Mouse (Mus musculus): ENCODE data around the gene Ipmk. TPM values are rescaled to one million over a fixed set of nuclear protein-coding genes. Genes with fewer than 3 reads are reported as not detected.
A peak's percentile ranks its signal among the peaks of the same experiment; 100 is the strongest.

Ipmk gene
- 18.8 and 20.1 TPM in 2 replicates for polyA plus RNA-seq (2015; fragmentation: Nextera tagmentation; extraction: Ambion mirVana)

- Histone ChIP-seq H3K9ac (replicated peaks; ENCODE audit: low read depth, low read length) (peak within 1 kb of the TSS; percentile 84), H3K36me3 (ENCODE audit: control insufficient read depth, insufficient read depth) (no peaks in the 10 kb centered on the region), H3K4me1 (replicated peaks; ENCODE audit: control insufficient read depth, insufficient read depth, low read length) (peaks cover 32% of the 10 kb centered on the region), H3K27me3 (replicated peaks; ENCODE audit: control insufficient read depth, insufficient read depth, low read length) (no peaks in the 10 kb centered on the region), H3K4me2 (ENCODE audit: low read length) (peak within 1 kb of the TSS; percentile 73), H3K9me3 (ENCODE audit: control insufficient read depth, low read length) (no peaks in the 10 kb centered on the region), H3K27ac (ENCODE audit: low read length) (peak within 1 kb of the TSS; percentile 78), H3K4me3 (replicated peaks; ENCODE audit: low read length) (peak within 1 kb of the TSS; percentile 82)
- ATAC-seq, result peak; percentile 90
- 0% methylated on average over 49 of the region's 49 CpGs for WGBS
Observed at GRCm38 (mm10) chr10:71347509-71347949, at the start of gene Ipmk. Gene Ipmk (plus strand): TSS chr10:71347763.

DNA sequence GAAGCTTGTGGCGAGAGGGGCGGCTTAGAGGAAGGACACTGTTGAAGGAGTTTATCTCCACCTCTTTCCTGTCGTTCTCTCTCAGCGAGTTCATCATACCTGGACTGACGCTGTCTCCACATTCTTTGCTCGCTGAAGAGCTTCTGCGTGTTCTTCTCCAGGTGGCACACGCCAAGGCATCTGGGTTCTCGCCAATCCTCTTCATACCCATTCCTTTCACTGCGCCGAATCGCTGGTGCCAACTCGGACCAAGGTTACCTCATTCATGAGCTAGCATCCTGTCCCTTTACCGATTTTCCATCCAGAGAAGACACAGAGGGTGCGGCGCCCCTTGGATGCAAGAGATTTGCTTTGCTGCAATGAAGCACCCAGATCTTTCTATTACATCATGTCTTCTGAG, 47.4 kb upstream of the Ipmk start:
- no peak overlapping the region for H3K4me2 ChIP-seq (ENCODE audit: low read length)
- no peak overlapping the region for H3K27ac ChIP-seq (ENCODE audit: low read length)
- no peaks in the 10 kb centered on the region for H3K4me1 ChIP-seq (replicated peaks; ENCODE audit: control insufficient read depth, insufficient read depth, low read length)
- no peaks in the 10 kb centered on the region for H3K36me3 ChIP-seq (ENCODE audit: control insufficient read depth, insufficient read depth)
- H3K9ac ChIP-seq (replicated peaks; ENCODE audit: low read depth, low read length), result no peak overlapping the region
- no peak overlapping the region for H3K4me3 ChIP-seq (replicated peaks; ENCODE audit: low read length)
- no peaks in the 10 kb centered on the region for H3K27me3 ChIP-seq (replicated peaks; ENCODE audit: control insufficient read depth, insufficient read depth, low read length)
- no peak for ATAC-seq
- 84% methylated on average over 16 of the region's 16 CpGs for WGBS
- no peaks in the 10 kb centered on the region for H3K9me3 ChIP-seq (ENCODE audit: control insufficient read depth, low read length)

GRCm38 (mm10) chr10:71302490-71302889, 45.1 kb upstream of the Ipmk start:
- Histone ChIP-seq H3K4me2 (ENCODE audit: low read length) (no peak overlapping the region), H3K9ac (replicated peaks; ENCODE audit: low read depth, low read length) (no peak overlapping the region), H3K9me3 (ENCODE audit: control insufficient read depth, low read length) (no peaks in the 10 kb centered on the region), H3K27me3 (replicated peaks; ENCODE audit: control insufficient read depth, insufficient read depth, low read length) (no peaks in the 10 kb centered on the region), H3K4me3 (replicated peaks; ENCODE audit: low read length) (no peak overlapping the region), H3K4me1 (replicated peaks; ENCODE audit: control insufficient read depth, insufficient read depth, low read length) (no peaks in the 10 kb centered on the region), H3K27ac (ENCODE audit: low read length) (no peak overlapping the region), H3K36me3 (ENCODE audit: control insufficient read depth, insufficient read depth) (no peaks in the 10 kb centered on the region)
- ATAC-seq, result no peak
- 24% methylated on average over 5 of the region's 5 CpGs for WGBS

GRCm38 (mm10) chr10:71306190-71306589, 41.4 kb upstream of the Ipmk start:
- ATAC-seq, result no peak
- H3K9ac ChIP-seq (replicated peaks; ENCODE audit: low read depth, low read length), result no peak overlapping the region
- no peak overlapping the region for H3K27ac ChIP-seq (ENCODE audit: low read length)
- no peaks in the 10 kb centered on the region for H3K36me3 ChIP-seq (ENCODE audit: control insufficient read depth, insufficient read depth)
- H3K4me2 ChIP-seq (ENCODE audit: low read length), result peak overlapping the region; percentile 39; the same call in 1 of the 2 replicates
- 29% methylated on average over 6 of the region's 6 CpGs for WGBS
- no peaks in the 10 kb centered on the region for H3K4me1 ChIP-seq (replicated peaks; ENCODE audit: control insufficient read depth, insufficient read depth, low read length)
- H3K27me3 ChIP-seq (replicated peaks; ENCODE audit: control insufficient read depth, insufficient read depth, low read length), result no peaks in the 10 kb centered on the region
- no peaks in the 10 kb centered on the region for H3K9me3 ChIP-seq (ENCODE audit: control insufficient read depth, low read length)
- no peak overlapping the region for H3K4me3 ChIP-seq (replicated peaks; ENCODE audit: low read length)

DNA sequence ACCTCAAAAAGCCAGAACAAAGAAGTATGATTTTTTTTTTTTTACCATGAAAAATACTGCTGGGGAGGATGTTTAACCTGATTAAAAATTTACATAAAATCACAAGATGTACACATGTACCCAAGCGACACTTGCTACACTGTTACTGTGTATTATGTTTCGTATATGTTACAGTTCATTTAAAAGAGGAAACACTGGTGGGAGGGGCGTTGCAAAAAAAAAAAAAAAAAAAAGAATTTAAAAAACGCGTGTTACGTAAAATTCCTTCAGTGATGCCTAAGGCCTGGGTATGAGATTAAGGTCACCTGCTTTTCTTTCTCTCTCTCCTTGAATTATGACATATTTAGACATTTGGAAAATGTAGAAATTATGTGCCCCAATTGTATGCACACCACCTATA, 40.8 kb upstream of the Ipmk start:
- H3K36me3 ChIP-seq (ENCODE audit: control insufficient read depth, insufficient read depth), result no peaks in the 10 kb centered on the region
- no peak overlapping the region for H3K4me2 ChIP-seq (ENCODE audit: low read length)
- H3K4me1 ChIP-seq (replicated peaks; ENCODE audit: control insufficient read depth, insufficient read depth, low read length), result no peaks in the 10 kb centered on the region
- no peaks in the 10 kb centered on the region for H3K9me3 ChIP-seq (ENCODE audit: control insufficient read depth, low read length)
- no peak for ATAC-seq
- no peak overlapping the region for H3K9ac ChIP-seq (replicated peaks; ENCODE audit: low read depth, low read length)
- no peak overlapping the region for H3K4me3 ChIP-seq (replicated peaks; ENCODE audit: low read length)
- WGBS, result 80% methylated on average over 6 of the region's 6 CpGs
- H3K27ac ChIP-seq (ENCODE audit: low read length), result no peak overlapping the region
- no peaks in the 10 kb centered on the region for H3K27me3 ChIP-seq (replicated peaks; ENCODE audit: control insufficient read depth, insufficient read depth, low read length)

DNA sequence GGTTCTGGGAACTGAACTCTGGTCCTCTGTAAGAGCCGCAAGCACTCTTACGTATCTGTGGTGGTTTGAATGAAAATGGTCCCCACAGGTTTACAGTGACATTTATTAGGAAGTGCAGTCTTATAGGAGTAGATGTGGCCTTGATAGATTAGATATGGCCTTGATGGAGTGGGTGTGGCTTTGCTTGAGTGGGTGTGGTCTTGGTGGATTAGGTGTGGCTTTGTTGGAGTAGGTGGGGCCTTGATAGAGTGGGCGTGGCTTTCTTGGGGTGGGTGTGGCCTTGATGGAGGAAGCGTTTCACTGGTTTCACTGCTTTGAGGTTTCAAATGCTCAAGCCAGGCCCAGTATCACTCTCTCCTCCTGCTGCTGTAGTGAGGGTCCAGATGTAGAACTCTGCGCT, 39.4 kb upstream of the Ipmk start:
- no peaks in the 10 kb centered on the region for H3K4me1 ChIP-seq (replicated peaks; ENCODE audit: control insufficient read depth, insufficient read depth, low read length)
- 88% methylated on average over 5 of the region's 5 CpGs for WGBS
- ATAC-seq, result no peak
- H3K36me3 ChIP-seq (ENCODE audit: control insufficient read depth, insufficient read depth), result no peaks in the 10 kb centered on the region
- no peaks in the 10 kb centered on the region for H3K27me3 ChIP-seq (replicated peaks; ENCODE audit: control insufficient read depth, insufficient read depth, low read length)
- H3K4me3 ChIP-seq (replicated peaks; ENCODE audit: low read length), result no peak overlapping the region
- H3K9me3 ChIP-seq (ENCODE audit: control insufficient read depth, low read length), result no peaks in the 10 kb centered on the region
- H3K4me2 ChIP-seq (ENCODE audit: low read length), result no peak overlapping the region
- H3K27ac ChIP-seq (ENCODE audit: low read length), result no peak overlapping the region
- no peak overlapping the region for H3K9ac ChIP-seq (replicated peaks; ENCODE audit: low read depth, low read length)

- H3K27ac ChIP-seq (ENCODE audit: low read length), result no peak overlapping the region
- ATAC-seq, result no peak
- H3K9me3 ChIP-seq (ENCODE audit: control insufficient read depth, low read length), result no peaks in the 10 kb centered on the region
Observed at GRCm38 (mm10) chr10:71310288-71310687, 37.3 kb upstream of the Ipmk start.

GRCm38 (mm10) chr10:71314596-71314995, 33.0 kb upstream of the Ipmk start:
- H3K4me3 ChIP-seq (replicated peaks; ENCODE audit: low read length), result no peak overlapping the region
- no peak for ATAC-seq
- H3K9me3 ChIP-seq (ENCODE audit: control insufficient read depth, low read length), result no peaks in the 10 kb centered on the region
- H3K27me3 ChIP-seq (replicated peaks; ENCODE audit: control insufficient read depth, insufficient read depth, low read length), result no peaks in the 10 kb centered on the region
- H3K4me1 ChIP-seq (replicated peaks; ENCODE audit: control insufficient read depth, insufficient read depth, low read length), result no peaks in the 10 kb centered on the region
- 91% methylated on average over 3 of the region's 3 CpGs for WGBS
- H3K9ac ChIP-seq (replicated peaks; ENCODE audit: low read depth, low read length), result no peak overlapping the region
- no peaks in the 10 kb centered on the region for H3K36me3 ChIP-seq (ENCODE audit: control insufficient read depth, insufficient read depth)
- no peak overlapping the region for H3K27ac ChIP-seq (ENCODE audit: low read length)
- no peak overlapping the region for H3K4me2 ChIP-seq (ENCODE audit: low read length)

More at GRCm38 (mm10) chr10:71310288-71310687, 37.3 kb upstream of the Ipmk start:
- 63% methylated on average over 3 of the region's 3 CpGs for WGBS
- Histone ChIP-seq H3K27me3 (replicated peaks; ENCODE audit: control insufficient read depth, insufficient read depth, low read length) (no peaks in the 10 kb centered on the region), H3K4me3 (replicated peaks; ENCODE audit: low read length) (no peak overlapping the region), H3K4me2 (ENCODE audit: low read length) (no peak overlapping the region), H3K9ac (replicated peaks; ENCODE audit: low read depth, low read length) (no peak overlapping the region), H3K4me1 (replicated peaks; ENCODE audit: control insufficient read depth, insufficient read depth, low read length) (no peaks in the 10 kb centered on the region), H3K36me3 (ENCODE audit: control insufficient read depth, insufficient read depth) (no peaks in the 10 kb centered on the region)

- H3K27ac ChIP-seq (ENCODE audit: low read length), result no peak overlapping the region
Observed at GRCm38 (mm10) chr10:71316056-71316455, 31.5 kb upstream of the Ipmk start.

GRCm38 (mm10) chr10:71316497-71316896, 31.1 kb upstream of the Ipmk start:
- ATAC-seq, result no peak
- Histone ChIP-seq H3K4me1 (replicated peaks; ENCODE audit: control insufficient read depth, insufficient read depth, low read length) (no peaks in the 10 kb centered on the region), H3K27me3 (replicated peaks; ENCODE audit: control insufficient read depth, insufficient read depth, low read length) (no peaks in the 10 kb centered on the region), H3K27ac (ENCODE audit: low read length) (no peak overlapping the region), H3K4me3 (replicated peaks; ENCODE audit: low read length) (no peak overlapping the region), H3K9me3 (ENCODE audit: control insufficient read depth, low read length) (no peaks in the 10 kb centered on the region), H3K4me2 (ENCODE audit: low read length) (no peak overlapping the region), H3K36me3 (ENCODE audit: control insufficient read depth, insufficient read depth) (no peaks in the 10 kb centered on the region), H3K9ac (replicated peaks; ENCODE audit: low read depth, low read length) (no peak overlapping the region)
- 67% methylated on average over 7 of the region's 7 CpGs for WGBS

More at GRCm38 (mm10) chr10:71316056-71316455, 31.5 kb upstream of the Ipmk start:
- H3K9me3 ChIP-seq (ENCODE audit: control insufficient read depth, low read length), result no peaks in the 10 kb centered on the region
- no peaks in the 10 kb centered on the region for H3K27me3 ChIP-seq (replicated peaks; ENCODE audit: control insufficient read depth, insufficient read depth, low read length)
- no peak for ATAC-seq
- H3K4me1 ChIP-seq (replicated peaks; ENCODE audit: control insufficient read depth, insufficient read depth, low read length), result no peaks in the 10 kb centered on the region
- WGBS, result 82% methylated on average over 11 of the region's 11 CpGs
- no peak overlapping the region for H3K4me3 ChIP-seq (replicated peaks; ENCODE audit: low read length)
- no peak overlapping the region for H3K4me2 ChIP-seq (ENCODE audit: low read length)
- no peaks in the 10 kb centered on the region for H3K36me3 ChIP-seq (ENCODE audit: control insufficient read depth, insufficient read depth)
- H3K9ac ChIP-seq (replicated peaks; ENCODE audit: low read depth, low read length), result no peak overlapping the region
